Mouse (Mus musculus) limb, embryonic 11.5 days (tissue): ENCODE data around the gene Sptssa. TPM values are rescaled to one million over a fixed set of nuclear protein-coding genes. Genes with fewer than 3 reads are reported as not detected.

Source experiments
- ATAC-seq: fragments of 200-750 bp; cut with Nextera tagmentation; 2 replicates; pipeline ENCODE4 v1.8.0; 2017; ENCODE audit warnings: low read depth; ENCODE audit not compliant: insufficient number of reproducible peaks, low FRiP score, low TSS enrichment
- DNase-seq: peaks from one replicate; pipeline ENCODE4 v3.0.0-alpha.2; 2015; ENCODE audit warnings: low spot score
- H3K27ac ChIP-seq: fragments of 300-500 bp; sonication (generic); replicated peaks from 2 replicates; pipeline ENCODE4 v1.5.1; 2014; ENCODE audit warnings: low read depth, mild to moderate bottlenecking, low read length
- H3K27me3 ChIP-seq: fragments of 300-500 bp; sonication (generic); 2 replicates; pipeline ENCODE4 v1.6.1; 2014; ENCODE audit warnings: mild to moderate bottlenecking, low read length, mixed read lengths; ENCODE audit not compliant: control insufficient read depth, insufficient read depth
- H3K36me3 ChIP-seq: fragments of 300-500 bp; sonication (generic); 2 replicates; pipeline ENCODE4 v1.6.1; 2014; ENCODE audit warnings: mild to moderate bottlenecking, low read length, moderate library complexity, mixed read lengths; ENCODE audit not compliant: control insufficient read depth, insufficient read depth
- H3K4me1 ChIP-seq: fragments of 300-500 bp; sonication (generic); 2 replicates; pipeline ENCODE4 v1.6.1; 2014; ENCODE audit warnings: low read length, mixed read lengths; ENCODE audit not compliant: control insufficient read depth, insufficient read depth
- H3K4me2 ChIP-seq: fragments of 300-500 bp; sonication (generic); 2 replicates; pipeline ENCODE4 v1.6.1; 2014; ENCODE audit warnings: low read depth, mild to moderate bottlenecking, moderate library complexity; ENCODE audit not compliant: severe bottlenecking
- H3K4me3 ChIP-seq: fragments of 300-500 bp; sonication (generic); 2 replicates; pipeline ENCODE4 v1.5.1; 2014; ENCODE audit warnings: low read depth, low read length
- H3K9ac ChIP-seq: fragments of 300-500 bp; sonication (generic); 2 replicates; pipeline ENCODE4 v1.6.1; 2014; ENCODE audit warnings: mild to moderate bottlenecking, low read length
- H3K9me3 ChIP-seq: fragments of 300-500 bp; sonication (generic); 2 replicates; pipeline ENCODE4 v1.6.1; 2016; ENCODE audit warnings: low read length; ENCODE audit not compliant: control insufficient read depth
- WGBS: fragments of 180-500 bp; shearing (Covaris S2); extraction: QIAGEN DNeasy Blood & Tissue Kit; methylation state at CpG from one replicate; pipeline ENCODE4 v1.1.7; 2014; 5-methylcytosine and 5-hydroxymethylcytosine counted together
- polyA plus RNA-seq: library from polyadenylated mRNA; unstranded; fragments of >200 nt; fragmentation: Nextera tagmentation; extraction: Ambion mirVana; gene quantifications from 2 replicates; pipeline ENCODE4 v1.2.1, GENCODE M21; 2014

The Sptssa gene
- polyA plus RNA-seq, 1 experiment from 2014 or later = 178 TPM

GRCm38 (mm10) chr12:54651820-54652219 is 4.6 kb downstream of the Sptssa start:
- Histone ChIP-seq H3K9ac (no peak overlapping the region), H3K4me1 (peaks cover 9% of the 10 kb centered on the region), H3K36me3 (no peaks in the 10 kb centered on the region), H3K27me3 (no peaks in the 10 kb centered on the region), H3K9me3 (no peaks in the 10 kb centered on the region), H3K27ac (no peak overlapping the region), H3K4me3 (no peak overlapping the region), H3K4me2 (no peak overlapping the region)
- no peak for ATAC-seq
- no peak for DNase-seq
- WGBS = 73% methylated on average over 8 of the region's 8 CpGs

GRCm38 (mm10) chr12:54651158-54651557 is 5.2 kb downstream of the Sptssa start:
- Histone ChIP-seq H3K27ac (no peak overlapping the region), H3K9ac (no peak overlapping the region), H3K4me3 (no peak overlapping the region), H3K36me3 (no peaks in the 10 kb centered on the region), H3K9me3 (no peaks in the 10 kb centered on the region), H3K4me1 (peaks cover 9% of the 10 kb centered on the region), H3K27me3 (no peaks in the 10 kb centered on the region), H3K4me2 (no peak overlapping the region)
- ATAC-seq (no peak), DNase-seq (no peak)
- 31% methylated on average over 1 of the region's 1 CpGs for WGBS

DNA sequence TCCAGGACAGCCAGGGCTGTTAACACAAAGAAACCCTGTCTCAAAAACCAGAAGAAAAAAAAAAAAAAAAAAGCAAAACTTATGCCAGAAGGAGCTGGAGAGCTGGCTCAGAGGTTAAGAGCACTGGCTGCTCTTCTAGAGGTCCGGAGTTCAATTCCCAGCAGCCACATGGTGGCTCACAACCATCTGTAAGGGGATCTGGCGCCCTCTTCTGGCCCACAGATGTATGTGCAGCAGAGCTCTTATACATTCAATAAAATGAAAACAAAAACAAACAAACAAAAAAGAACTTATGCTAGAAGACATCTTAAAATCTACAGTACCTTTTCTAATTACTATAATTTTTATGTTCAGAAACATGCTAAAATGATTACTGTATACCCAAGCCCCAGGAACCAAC is 11.4 kb downstream of the Sptssa start:
- no peak overlapping the region for H3K27ac ChIP-seq
- 65% methylated on average over 2 of the region's 2 CpGs for WGBS
- H3K9me3 ChIP-seq = no peaks in the 10 kb centered on the region
- no peak overlapping the region for H3K9ac ChIP-seq
- H3K36me3 ChIP-seq = no peaks in the 10 kb centered on the region
- ATAC-seq (no peak), DNase-seq (no peak)
- H3K4me2 ChIP-seq = no peak overlapping the region
- no peak overlapping the region for H3K4me3 ChIP-seq
- no peaks in the 10 kb centered on the region for H3K27me3 ChIP-seq
- H3K4me1 ChIP-seq = no peaks in the 10 kb centered on the region

DNA sequence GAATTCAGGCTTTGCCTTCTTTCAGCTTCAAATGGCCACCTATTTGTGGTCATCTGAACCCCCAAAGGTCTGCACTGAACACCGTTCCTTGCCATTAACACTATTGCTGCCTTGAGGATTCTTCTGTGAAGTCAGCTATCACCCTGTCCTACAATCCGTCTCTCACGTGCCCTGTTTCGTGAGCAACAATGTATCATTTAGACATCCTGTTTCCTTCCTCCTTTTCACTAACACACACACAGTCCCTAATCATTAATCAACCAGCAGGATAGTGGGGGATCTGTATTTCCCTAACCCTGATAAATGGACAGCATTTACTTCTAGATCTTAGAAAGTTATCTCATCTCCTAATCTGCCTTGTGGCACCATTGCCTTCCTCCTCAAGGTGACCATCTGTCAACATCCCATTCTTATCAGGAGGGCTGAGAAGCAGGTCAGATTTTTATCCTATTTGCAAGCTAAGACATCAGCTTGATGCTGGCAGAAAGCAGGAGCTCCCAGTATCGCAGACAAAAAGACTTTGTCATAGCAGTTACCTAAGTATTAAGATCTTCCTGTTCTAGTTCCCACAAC is 13.0 kb downstream of the Sptssa start:
- ATAC-seq = no peak
- 75% methylated on average over 5 of the region's 5 CpGs for WGBS
- no peaks in the 10 kb centered on the region for H3K27me3 ChIP-seq

GRCm38 (mm10) chr12:54641374-54641773 is 15.0 kb downstream of the Sptssa start:
- Histone ChIP-seq H3K4me2 (no peak overlapping the region), H3K36me3 (no peaks in the 10 kb centered on the region), H3K4me1 (no peaks in the 10 kb centered on the region), H3K27ac (no peak overlapping the region), H3K9me3 (no peaks in the 10 kb centered on the region), H3K27me3 (no peaks in the 10 kb centered on the region), H3K4me3 (no peak overlapping the region), H3K9ac (no peak overlapping the region)
- no peak for ATAC-seq
- WGBS = 94% methylated on average over 4 of the region's 4 CpGs
- DNase-seq = no peak

More for the DNA sequence above, 13.0 kb downstream of the Sptssa start:
- Histone ChIP-seq H3K4me3 (no peak overlapping the region), H3K36me3 (no peaks in the 10 kb centered on the region), H3K9ac (no peak overlapping the region), H3K4me2 (no peak overlapping the region), H3K4me1 (no peaks in the 10 kb centered on the region), H3K27ac (no peak overlapping the region), H3K9me3 (no peaks in the 10 kb centered on the region)
- no peak for DNase-seq

DNA sequence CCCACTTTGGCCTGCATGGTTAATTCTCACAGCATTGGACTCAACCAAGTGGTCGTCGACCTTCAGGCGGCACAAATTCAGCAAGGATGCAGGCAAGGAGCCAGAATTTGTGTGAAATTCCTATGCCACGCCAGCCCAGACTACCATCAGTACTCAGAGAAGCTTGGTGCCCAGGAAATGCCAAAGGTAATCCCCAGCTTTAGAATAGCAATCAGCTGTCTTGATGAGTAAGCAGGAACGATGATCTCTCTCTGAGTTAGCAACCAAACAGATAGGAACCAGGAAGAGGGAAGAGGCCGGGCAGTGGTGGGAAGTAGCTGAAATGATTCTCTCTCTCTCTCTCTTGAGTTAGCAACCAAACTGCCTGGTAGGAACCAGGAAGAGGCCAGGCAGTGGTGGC is 16.1 kb downstream of the Sptssa start:
- no peaks in the 10 kb centered on the region for H3K27me3 ChIP-seq
- no peaks in the 10 kb centered on the region for H3K9me3 ChIP-seq
- H3K9ac ChIP-seq = no peak overlapping the region
- no peak for DNase-seq
- H3K36me3 ChIP-seq = no peaks in the 10 kb centered on the region
- no peak overlapping the region for H3K4me3 ChIP-seq
- no peak overlapping the region for H3K4me2 ChIP-seq
- no peak for ATAC-seq
- H3K27ac ChIP-seq = no peak overlapping the region
- WGBS = 91% methylated on average over 6 of the region's 6 CpGs
- H3K4me1 ChIP-seq = no peaks in the 10 kb centered on the region

DNA sequence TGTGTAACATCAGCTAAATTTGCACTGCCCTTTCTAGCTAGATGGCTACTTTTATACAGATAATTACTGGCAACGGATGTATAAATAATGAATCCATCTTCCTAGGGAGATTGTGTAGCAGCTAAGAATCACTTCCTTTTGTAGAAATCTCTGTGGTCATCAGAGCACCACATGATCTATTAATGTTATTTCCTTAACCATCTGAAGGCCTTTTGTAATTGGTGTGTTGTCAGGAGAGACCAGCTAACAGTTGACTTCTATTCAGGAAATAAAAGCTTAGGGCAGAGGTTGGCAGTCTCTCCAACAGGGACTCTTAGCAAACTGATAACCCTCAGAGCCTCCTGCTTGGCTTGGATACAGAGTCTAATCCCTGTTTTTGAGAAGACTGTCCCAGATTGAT is 19.3 kb downstream of the Sptssa start:
- Histone ChIP-seq H3K4me1 (no peaks in the 10 kb centered on the region), H3K9me3 (no peaks in the 10 kb centered on the region), H3K4me2 (no peak overlapping the region), H3K27ac (no peak overlapping the region), H3K9ac (no peak overlapping the region), H3K36me3 (no peaks in the 10 kb centered on the region), H3K4me3 (no peak overlapping the region), H3K27me3 (no peaks in the 10 kb centered on the region)
- ATAC-seq (no peak), DNase-seq (no peak)
- 95% methylated on average over 1 of the region's 1 CpGs for WGBS

GRCm38 (mm10) chr12:54632141-54632540 is 24.2 kb downstream of the Sptssa start:
- no peak for ATAC-seq
- H3K27me3 ChIP-seq = no peaks in the 10 kb centered on the region
- no peak for DNase-seq
- 91% methylated on average over 2 of the region's 2 CpGs for WGBS
- H3K4me3 ChIP-seq = no peak overlapping the region
- no peak overlapping the region for H3K9ac ChIP-seq
- no peaks in the 10 kb centered on the region for H3K36me3 ChIP-seq
- no peaks in the 10 kb centered on the region for H3K4me1 ChIP-seq
- no peak overlapping the region for H3K4me2 ChIP-seq
- no peak overlapping the region for H3K27ac ChIP-seq
- no peaks in the 10 kb centered on the region for H3K9me3 ChIP-seq

GRCm38 (mm10) chr12:54621942-54622341 is 34.4 kb downstream of the Sptssa start:
- DNase-seq (no peak), ATAC-seq (no peak)
- 91% methylated on average over 2 of the region's 2 CpGs for WGBS
- no peaks in the 10 kb centered on the region for H3K36me3 ChIP-seq
- H3K9me3 ChIP-seq = no peaks in the 10 kb centered on the region
- no peak overlapping the region for H3K4me2 ChIP-seq
- no peaks in the 10 kb centered on the region for H3K4me1 ChIP-seq
- no peak overlapping the region for H3K4me3 ChIP-seq
- no peak overlapping the region for H3K27ac ChIP-seq
- H3K27me3 ChIP-seq = no peaks in the 10 kb centered on the region
- no peak overlapping the region for H3K9ac ChIP-seq
